Mouse (Mus musculus): ENCODE data around the gene Limch1. TPM values are rescaled to one million over a fixed set of nuclear protein-coding genes. Genes with fewer than 3 reads are reported as not detected.

Limch1 gene
- polyA plus RNA-seq, 1 experiment from 2014 or later: 16.1 TPM

DNA sequence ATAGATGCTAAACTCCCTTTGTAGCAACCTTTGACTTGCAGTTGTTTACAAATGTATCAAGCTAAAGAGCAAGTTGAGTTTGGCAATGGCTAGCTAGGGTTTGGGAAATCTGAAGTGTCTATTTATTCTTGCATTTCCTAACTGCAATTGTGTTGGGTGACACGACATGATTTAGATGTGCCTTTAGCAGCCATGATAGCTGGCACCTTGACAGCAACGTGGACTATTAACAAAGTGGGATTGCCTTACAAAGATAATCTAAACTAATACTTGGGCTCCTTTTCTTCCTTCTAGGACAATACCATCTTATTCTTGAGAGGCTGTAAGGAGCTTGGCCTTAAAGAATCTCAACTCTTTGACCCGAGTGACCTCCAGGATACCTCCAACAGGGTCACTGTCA, 207.7 kb downstream of the Limch1 start:
- no peak overlapping the region for H3K9ac ChIP-seq (ENCODE audit: low read length)
- H3K4me1 ChIP-seq (replicated peaks; ENCODE audit: control insufficient read depth, insufficient read depth, low read length): no peaks in the 10 kb centered on the region
- ATAC-seq (replicated peaks; ENCODE audit: low FRiP score, low TSS enrichment, low read depth) (no peak), DNase-seq (ENCODE audit: low spot score) (no peak)
- no peaks in the 10 kb centered on the region for H3K36me3 ChIP-seq (ENCODE audit: control insufficient read depth, insufficient read depth, low read length)
- no peaks in the 10 kb centered on the region for H3K27me3 ChIP-seq (replicated peaks; ENCODE audit: control insufficient read depth, insufficient read depth, low read length)
- H3K4me2 ChIP-seq (ENCODE audit: low read length): no peak overlapping the region
- WGBS: 50% methylated on average over 3 of the region's 3 CpGs
- no peak overlapping the region for H3K27ac ChIP-seq (ENCODE audit: low read depth)
- H3K9me3 ChIP-seq (ENCODE audit: control insufficient read depth, low read length): no peaks in the 10 kb centered on the region
- H3K4me3 ChIP-seq (ENCODE audit: low read depth, low read length): no peak overlapping the region

GRCm38 (mm10) chr5:66953971-66954644, 208.5 kb downstream of the Limch1 start:
- Histone ChIP-seq H3K4me1 (replicated peaks; ENCODE audit: control insufficient read depth, insufficient read depth, low read length) (no peaks in the 10 kb centered on the region), H3K9ac (ENCODE audit: low read length) (no peak overlapping the region), H3K27ac (ENCODE audit: low read depth) (no peak overlapping the region), H3K4me2 (ENCODE audit: low read length) (no peak overlapping the region), H3K4me3 (ENCODE audit: low read depth, low read length) (no peak overlapping the region), H3K9me3 (ENCODE audit: control insufficient read depth, low read length) (no peaks in the 10 kb centered on the region), H3K27me3 (replicated peaks; ENCODE audit: control insufficient read depth, insufficient read depth, low read length) (no peaks in the 10 kb centered on the region), H3K36me3 (ENCODE audit: control insufficient read depth, insufficient read depth, low read length) (no peaks in the 10 kb centered on the region)
- ATAC-seq (replicated peaks; ENCODE audit: low FRiP score, low TSS enrichment, low read depth): no peak
- 77% methylated on average over 7 of the region's 7 CpGs for WGBS
- no peak for DNase-seq (ENCODE audit: low spot score)

- Histone ChIP-seq H3K9me3 (ENCODE audit: control insufficient read depth, low read length) (no peaks in the 10 kb centered on the region), H3K27ac (ENCODE audit: low read depth) (no peak overlapping the region), H3K9ac (ENCODE audit: low read length) (no peak overlapping the region), H3K4me1 (replicated peaks; ENCODE audit: control insufficient read depth, insufficient read depth, low read length) (no peaks in the 10 kb centered on the region), H3K36me3 (ENCODE audit: control insufficient read depth, insufficient read depth, low read length) (no peaks in the 10 kb centered on the region), H3K27me3 (replicated peaks; ENCODE audit: control insufficient read depth, insufficient read depth, low read length) (no peaks in the 10 kb centered on the region), H3K4me2 (ENCODE audit: low read length) (no peak overlapping the region), H3K4me3 (ENCODE audit: low read depth, low read length) (no peak overlapping the region)
- WGBS: 75% methylated on average over 5 of the region's 5 CpGs
- no peak for ATAC-seq (replicated peaks; ENCODE audit: low FRiP score, low TSS enrichment, low read depth)
- DNase-seq (ENCODE audit: low spot score): no peak
Observed at GRCm38 (mm10) chr5:66955245-66955644, 209.6 kb downstream of the Limch1 start.

DNA sequence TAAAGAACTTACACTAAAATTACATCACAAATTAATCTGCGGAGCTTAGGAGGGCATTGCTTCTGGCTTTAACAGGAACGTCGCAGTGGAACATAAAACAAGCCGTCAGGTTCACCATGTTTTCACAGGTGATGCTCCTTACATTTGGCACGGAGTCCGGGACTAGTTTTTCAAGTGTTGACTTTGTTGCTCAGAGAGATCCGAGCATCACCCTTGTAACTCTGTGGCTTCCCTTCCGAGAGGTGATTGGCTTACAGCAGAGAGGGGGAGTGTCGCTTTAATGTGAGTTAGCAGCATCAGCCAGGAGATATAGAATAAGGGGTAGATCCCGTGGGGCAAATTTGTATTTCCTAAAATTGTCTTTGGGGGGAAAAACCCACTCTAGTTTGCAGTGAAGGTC, 212.0 kb downstream of the Limch1 start:
- DNase-seq (ENCODE audit: low spot score): no peak
- peaks cover 2% of the 10 kb centered on the region; the same call in 1 of the 2 replicates for H3K9me3 ChIP-seq (ENCODE audit: control insufficient read depth, low read length)
- H3K9ac ChIP-seq (ENCODE audit: low read length): no peak overlapping the region
- no peaks in the 10 kb centered on the region for H3K4me1 ChIP-seq (replicated peaks; ENCODE audit: control insufficient read depth, insufficient read depth, low read length)
- no peak overlapping the region for H3K4me2 ChIP-seq (ENCODE audit: low read length)
- H3K27me3 ChIP-seq (replicated peaks; ENCODE audit: control insufficient read depth, insufficient read depth, low read length): no peaks in the 10 kb centered on the region
- ATAC-seq (replicated peaks; ENCODE audit: low FRiP score, low TSS enrichment, low read depth): no peak
- no peaks in the 10 kb centered on the region for H3K36me3 ChIP-seq (ENCODE audit: control insufficient read depth, insufficient read depth, low read length)
- H3K4me3 ChIP-seq (ENCODE audit: low read depth, low read length): no peak overlapping the region
- no peak overlapping the region for H3K27ac ChIP-seq (ENCODE audit: low read depth)
- 86% methylated on average over 10 of the region's 10 CpGs for WGBS

DNA sequence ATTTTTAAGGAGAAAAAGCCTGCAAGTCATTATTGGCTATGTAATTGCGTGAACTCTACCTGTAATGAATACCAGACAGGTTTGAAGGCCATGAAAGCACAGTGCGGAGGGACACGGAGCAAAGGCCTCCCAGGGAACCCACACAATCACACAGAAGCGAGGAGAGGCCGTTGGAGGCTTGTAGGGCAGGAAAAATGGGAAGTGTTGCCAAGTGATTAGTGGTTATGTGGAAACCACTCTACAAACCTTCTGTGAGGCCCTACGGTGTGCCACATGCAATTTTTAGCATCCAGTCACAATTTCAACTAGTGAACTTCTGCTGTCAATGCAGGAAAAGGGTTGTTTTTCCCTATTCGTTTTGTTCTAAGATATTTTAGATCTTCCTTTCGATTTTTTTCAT, 212.5 kb downstream of the Limch1 start:
- no peak for ATAC-seq (replicated peaks; ENCODE audit: low FRiP score, low TSS enrichment, low read depth)
- H3K9me3 ChIP-seq (ENCODE audit: control insufficient read depth, low read length): peaks cover 2% of the 10 kb centered on the region; the same call in 1 of the 2 replicates
- H3K9ac ChIP-seq (ENCODE audit: low read length): no peak overlapping the region
- H3K36me3 ChIP-seq (ENCODE audit: control insufficient read depth, insufficient read depth, low read length): no peaks in the 10 kb centered on the region
- H3K4me1 ChIP-seq (replicated peaks; ENCODE audit: control insufficient read depth, insufficient read depth, low read length): no peaks in the 10 kb centered on the region
- H3K27me3 ChIP-seq (replicated peaks; ENCODE audit: control insufficient read depth, insufficient read depth, low read length): no peaks in the 10 kb centered on the region
- 85% methylated on average over 8 of the region's 8 CpGs for WGBS
- H3K27ac ChIP-seq (ENCODE audit: low read depth): no peak overlapping the region
- no peak overlapping the region for H3K4me2 ChIP-seq (ENCODE audit: low read length)
- no peak for DNase-seq (ENCODE audit: low spot score)
- no peak overlapping the region for H3K4me3 ChIP-seq (ENCODE audit: low read depth, low read length)

DNA sequence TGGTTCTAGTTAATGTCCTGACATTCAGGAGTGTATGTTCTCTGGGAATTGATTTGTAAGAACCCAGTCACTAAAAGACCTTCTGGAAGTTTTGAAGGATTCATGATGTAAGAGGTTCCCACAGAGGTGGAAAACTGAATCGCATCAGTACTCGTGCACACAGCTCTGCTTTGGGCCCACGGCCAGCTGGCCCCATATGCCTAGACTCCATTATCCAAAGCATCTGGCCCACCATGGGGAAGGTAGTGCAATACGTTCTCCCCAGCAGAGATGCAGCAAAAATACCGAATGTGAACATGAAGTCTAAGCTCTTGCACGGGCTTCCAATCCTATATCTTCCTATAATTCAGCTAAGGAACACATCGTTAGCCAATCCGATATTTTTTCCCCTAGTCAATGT, 214.3 kb downstream of the Limch1 start:
- no peak overlapping the region for H3K9ac ChIP-seq (ENCODE audit: low read length)
- no peak for DNase-seq (ENCODE audit: low spot score)
- no peaks in the 10 kb centered on the region for H3K4me1 ChIP-seq (replicated peaks; ENCODE audit: control insufficient read depth, insufficient read depth, low read length)
- no peak overlapping the region for H3K27ac ChIP-seq (ENCODE audit: low read depth)
- H3K4me2 ChIP-seq (ENCODE audit: low read length): no peak overlapping the region
- H3K27me3 ChIP-seq (replicated peaks; ENCODE audit: control insufficient read depth, insufficient read depth, low read length): no peaks in the 10 kb centered on the region
- H3K36me3 ChIP-seq (ENCODE audit: control insufficient read depth, insufficient read depth, low read length): no peaks in the 10 kb centered on the region
- no peak for ATAC-seq (replicated peaks; ENCODE audit: low FRiP score, low TSS enrichment, low read depth)
- H3K9me3 ChIP-seq (ENCODE audit: control insufficient read depth, low read length): peaks cover 2% of the 10 kb centered on the region; the same call in 1 of the 2 replicates
- no peak overlapping the region for H3K4me3 ChIP-seq (ENCODE audit: low read depth, low read length)
- 81% methylated on average over 8 of the region's 8 CpGs for WGBS

DNA sequence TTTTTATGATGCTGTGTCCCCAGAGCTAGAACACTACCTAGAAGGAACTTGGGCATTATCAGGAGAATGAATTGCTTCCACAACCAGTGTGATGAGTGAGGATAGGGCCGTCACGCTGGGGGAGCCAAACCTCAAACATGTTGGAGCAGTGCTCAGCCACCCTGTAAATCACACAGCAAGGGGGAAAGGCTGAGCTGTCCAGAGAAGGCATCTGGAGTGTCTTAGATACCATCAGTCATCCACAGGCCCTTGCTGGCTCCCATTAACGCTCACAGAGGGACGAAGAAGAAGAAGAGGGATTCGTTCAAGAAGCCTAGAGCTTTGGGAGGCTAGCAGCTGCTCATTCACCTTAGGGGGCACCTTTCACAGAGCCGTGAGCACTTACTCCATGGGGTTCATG, 219.8 kb downstream of the Limch1 start:
- Histone ChIP-seq H3K9me3 (ENCODE audit: control insufficient read depth, low read length) (peaks cover 2% of the 10 kb centered on the region; the same call in 1 of the 2 replicates), H3K4me1 (replicated peaks; ENCODE audit: control insufficient read depth, insufficient read depth, low read length) (peaks cover 12% of the 10 kb centered on the region; the same call in 1 of the 2 replicates), H3K27me3 (replicated peaks; ENCODE audit: control insufficient read depth, insufficient read depth, low read length) (no peaks in the 10 kb centered on the region), H3K27ac (ENCODE audit: low read depth) (no peak overlapping the region), H3K4me2 (ENCODE audit: low read length) (no peak overlapping the region), H3K36me3 (ENCODE audit: control insufficient read depth, insufficient read depth, low read length) (no peaks in the 10 kb centered on the region), H3K9ac (ENCODE audit: low read length) (no peak overlapping the region), H3K4me3 (ENCODE audit: low read depth, low read length) (no peak overlapping the region)
- ATAC-seq (replicated peaks; ENCODE audit: low FRiP score, low TSS enrichment, low read depth) (no peak), DNase-seq (ENCODE audit: low spot score) (no peak)
- 39% methylated on average over 6 of the region's 6 CpGs for WGBS

- H3K27ac ChIP-seq (ENCODE audit: low read depth): no peak overlapping the region
- 41% methylated on average over 2 of the region's 2 CpGs for whole genome bisulfite sequencing
- H3K27me3 ChIP-seq (replicated peaks; ENCODE audit: control insufficient read depth, insufficient read depth, low read length): no peaks in the 10 kb centered on the region
- ATAC-seq (replicated peaks; ENCODE audit: low FRiP score, low TSS enrichment, low read depth) (no peak), DNase-seq (ENCODE audit: low spot score) (no peak)
- no peak overlapping the region for H3K9ac ChIP-seq (ENCODE audit: low read length)
- H3K4me2 ChIP-seq (ENCODE audit: low read length): no peak overlapping the region
- no peaks in the 10 kb centered on the region for H3K36me3 ChIP-seq (ENCODE audit: control insufficient read depth, insufficient read depth, low read length)
- peaks cover 12% of the 10 kb centered on the region; the same call in 1 of the 2 replicates for H3K4me1 ChIP-seq (replicated peaks; ENCODE audit: control insufficient read depth, insufficient read depth, low read length)
- no peaks in the 10 kb centered on the region for H3K9me3 ChIP-seq (ENCODE audit: control insufficient read depth, low read length)
- H3K4me3 ChIP-seq (ENCODE audit: low read depth, low read length): no peak overlapping the region
Observed at GRCm38 (mm10) chr5:66967147-66967546, 221.5 kb downstream of the Limch1 start.

GRCm38 (mm10) chr5:66967646-66968045, 222.0 kb downstream of the Limch1 start:
- 0 out of 2 replicates have a peak overlapping the region, but pooled peaks have one; percentile 22 for H3K4me3 ChIP-seq (ENCODE audit: low read depth, low read length)

More at GRCm38 (mm10) chr5:66967646-66968045, 222.0 kb downstream of the Limch1 start:
- DNase-seq (ENCODE audit: low spot score) (no peak), ATAC-seq (replicated peaks; ENCODE audit: low FRiP score, low TSS enrichment, low read depth) (no peak)
- Histone ChIP-seq H3K9me3 (ENCODE audit: control insufficient read depth, low read length) (no peaks in the 10 kb centered on the region), H3K9ac (ENCODE audit: low read length) (no peak overlapping the region), H3K4me1 (replicated peaks; ENCODE audit: control insufficient read depth, insufficient read depth, low read length) (peaks cover 12% of the 10 kb centered on the region; the same call in 1 of the 2 replicates), H3K27me3 (replicated peaks; ENCODE audit: control insufficient read depth, insufficient read depth, low read length) (no peaks in the 10 kb centered on the region), H3K27ac (ENCODE audit: low read depth) (peak overlapping the region; percentile 2; the same call in 1 of the 2 replicates), H3K36me3 (ENCODE audit: control insufficient read depth, insufficient read depth, low read length) (no peaks in the 10 kb centered on the region), H3K4me2 (ENCODE audit: low read length) (peak overlapping the region; percentile 52)
- 53% methylated on average over 4 of the region's 4 CpGs for WGBS
